Mouse (Mus musculus): ENCODE data around the gene Epb41l2. TPM values are rescaled to one million over a fixed set of nuclear protein-coding genes. Genes with fewer than 3 reads are reported as not detected.
A peak's percentile ranks its signal among the peaks of the same experiment; 100 is the strongest.

Gene Epb41l2
- polyA plus RNA-seq (2012; fragmentation: generic; extraction: Trizol) = 37.9 TPM
- long read RNA-seq, experiment 1, full-length matches to known transcripts = 7 of 22 reads
- long read RNA-seq, experiment 1, partial matches to known transcripts = 9 of 22 reads
- long read RNA-seq, experiment 1, other reads (novel, unspliced or antisense) = 6 of 22 reads
- long read RNA-seq, experiment 2, full-length matches to known transcripts = 141 of 211 reads
- long read RNA-seq, experiment 2, partial matches to known transcripts = 33 of 211 reads
- long read RNA-seq, experiment 2, other reads (novel, unspliced or antisense) = 37 of 211 reads

DNA sequence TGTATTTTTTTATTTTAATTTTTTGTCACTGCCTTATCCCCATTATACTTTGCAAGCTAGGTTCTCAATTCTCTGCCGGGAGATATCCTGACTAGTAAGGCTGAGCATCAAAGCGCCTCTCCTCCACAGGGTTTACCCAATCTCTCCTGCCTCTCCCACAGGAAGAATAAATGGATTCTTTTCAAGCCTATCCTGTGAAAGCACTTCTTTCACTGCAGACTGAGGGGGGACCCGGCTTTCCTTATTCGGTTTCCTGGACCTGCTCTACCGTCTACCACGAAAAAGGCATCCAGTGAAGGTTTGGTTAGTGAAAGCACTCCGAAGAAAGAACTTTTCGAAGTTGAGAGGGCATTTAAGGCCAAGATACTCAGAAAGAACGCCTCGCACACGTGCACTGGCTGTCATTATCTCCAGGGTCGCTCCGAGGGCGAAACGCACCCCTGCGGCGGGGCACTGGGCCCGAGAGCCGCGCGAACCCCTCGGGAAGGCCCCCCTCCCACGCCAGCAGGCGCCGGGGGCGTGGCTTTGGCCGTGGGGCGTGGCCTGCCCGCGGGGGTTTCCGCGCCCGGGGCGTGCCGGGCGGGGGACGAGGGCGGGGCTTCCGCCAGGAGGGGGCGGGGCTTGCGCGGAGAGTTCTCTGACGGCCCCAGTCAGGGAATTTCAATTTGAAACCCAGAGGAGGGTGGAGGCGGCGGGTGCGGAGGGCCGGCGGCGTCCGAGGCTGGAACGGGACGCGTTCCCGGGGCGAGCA is at the start of gene Epb41l2:
Gene Epb41l2 (plus strand): TSS at position 591 of the 751 bp plus-strand sequence.
- peaks cover 43% of the 10 kb centered on the region for H3K79me3 ChIP-seq (ENCODE audit: low read depth)
- peaks cover 46% of the 10 kb centered on the region for H3K79me2 ChIP-seq (ENCODE audit: control insufficient read depth, insufficient read depth)
- peak within 1 kb of the TSS; percentile 77 for H3ac ChIP-seq (ENCODE audit: control insufficient read depth, insufficient read length, low read depth)
- no peaks in the 10 kb centered on the region for H3K27me3 ChIP-seq (ENCODE audit: control insufficient read depth, insufficient read depth, insufficient read length)
- TF ChIP-seq MYOD1 (IDR thresholded peaks at IDR 0.05; ENCODE audit: control insufficient read depth, insufficient read length, low read depth) (no peak), USF1 (IDR thresholded peaks at IDR 0.05; ENCODE audit: low read depth) (peak; percentile 2)
- peaks cover 22% of the 10 kb centered on the region for H3K36me3 ChIP-seq (ENCODE audit: control insufficient read depth, insufficient read depth)
- H3K4me3 ChIP-seq (ENCODE audit: insufficient read depth, poor library complexity, severe bottlenecking) = peak within 1 kb of the TSS; percentile 86

DNA sequence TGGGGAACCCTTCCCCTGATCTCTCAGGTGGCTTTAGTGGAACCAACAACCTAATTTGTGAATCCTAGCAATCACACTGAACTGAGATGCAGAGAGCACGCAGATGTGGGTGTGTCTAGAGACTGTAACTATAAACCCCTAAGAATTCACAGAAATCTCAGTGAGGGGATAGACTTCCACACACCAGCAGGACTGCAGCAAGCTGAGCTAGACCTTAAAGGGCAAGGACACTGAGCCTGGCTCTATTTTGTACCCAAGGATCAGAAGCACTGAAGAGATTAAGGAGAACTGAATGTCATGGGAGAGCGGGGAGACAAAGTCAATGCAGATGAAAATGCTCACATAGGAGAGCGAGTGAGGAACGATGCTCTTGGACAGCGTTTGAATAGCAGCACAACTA is 49.6 kb upstream of the Epb41l2 start:
- Histone ChIP-seq H3K36me3 (ENCODE audit: control insufficient read depth, insufficient read depth) (no peaks in the 10 kb centered on the region), H3K79me3 (ENCODE audit: low read depth) (no peaks in the 10 kb centered on the region), H3K27me3 (ENCODE audit: control insufficient read depth, insufficient read depth, insufficient read length) (no peaks in the 10 kb centered on the region), H3K4me3 (ENCODE audit: insufficient read depth, poor library complexity, severe bottlenecking) (no peak overlapping the region), H3K79me2 (ENCODE audit: control insufficient read depth, insufficient read depth) (no peaks in the 10 kb centered on the region), H3ac (ENCODE audit: control insufficient read depth, insufficient read length, low read depth) (no peak overlapping the region)
- TF ChIP-seq USF1 (IDR thresholded peaks at IDR 0.05; ENCODE audit: low read depth) (no peak), MYOG (IDR thresholded peaks at IDR 0.05; ENCODE audit: control insufficient read depth, extremely low read depth, insufficient read length) (no peak), MAX (IDR thresholded peaks at IDR 0.05) (no peak), FOSL1 (IDR thresholded peaks at IDR 0.05; ENCODE audit: insufficient read depth, low read length, poor library complexity, severe bottlenecking) (no peak), CTCF (IDR thresholded peaks at IDR 0.05; ENCODE audit: control insufficient read depth, insufficient read depth, insufficient read length) (no peak), MYOD1 (IDR thresholded peaks at IDR 0.05; ENCODE audit: control insufficient read depth, insufficient read length, low read depth) (no peak), CEBPB (IDR thresholded peaks at IDR 0.05; ENCODE audit: low read depth) (no peak)

DNA sequence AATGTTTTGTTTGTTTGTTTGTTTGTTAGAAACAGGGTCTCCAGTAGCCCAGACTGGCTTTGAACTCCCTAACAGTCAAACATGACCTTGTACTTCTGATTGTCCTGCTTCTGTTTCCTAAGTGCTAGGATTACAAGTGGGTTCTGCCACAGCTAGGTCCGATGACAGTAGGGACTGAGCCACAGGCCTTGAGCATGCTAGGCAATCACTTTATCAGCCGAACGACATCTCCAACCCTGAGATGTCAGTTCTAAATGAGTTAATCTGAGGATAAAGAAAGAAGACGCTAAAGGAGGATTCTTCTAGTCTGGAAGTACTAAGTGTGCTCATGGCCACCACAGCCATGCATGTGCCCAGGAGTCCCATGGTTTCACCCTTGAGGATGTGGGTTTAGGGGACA is 48.9 kb upstream of the Epb41l2 start:
- H3K79me2 ChIP-seq (ENCODE audit: control insufficient read depth, insufficient read depth) = no peaks in the 10 kb centered on the region
- H3K79me3 ChIP-seq (ENCODE audit: low read depth) = no peaks in the 10 kb centered on the region
- TF ChIP-seq MAX (IDR thresholded peaks at IDR 0.05) (no peak), CEBPB (IDR thresholded peaks at IDR 0.05; ENCODE audit: low read depth) (no peak), MYOD1 (IDR thresholded peaks at IDR 0.05; ENCODE audit: control insufficient read depth, insufficient read length, low read depth) (no peak), FOSL1 (IDR thresholded peaks at IDR 0.05; ENCODE audit: insufficient read depth, low read length, poor library complexity, severe bottlenecking) (no peak), USF1 (IDR thresholded peaks at IDR 0.05; ENCODE audit: low read depth) (no peak), MYOG (IDR thresholded peaks at IDR 0.05; ENCODE audit: control insufficient read depth, extremely low read depth, insufficient read length) (no peak), CTCF (IDR thresholded peaks at IDR 0.05; ENCODE audit: control insufficient read depth, insufficient read depth, insufficient read length) (no peak)
- H3K27me3 ChIP-seq (ENCODE audit: control insufficient read depth, insufficient read depth, insufficient read length) = no peaks in the 10 kb centered on the region
- no peaks in the 10 kb centered on the region for H3K36me3 ChIP-seq (ENCODE audit: control insufficient read depth, insufficient read depth)
- H3ac ChIP-seq (ENCODE audit: control insufficient read depth, insufficient read length, low read depth) = no peak overlapping the region
- no peak overlapping the region for H3K4me3 ChIP-seq (ENCODE audit: insufficient read depth, poor library complexity, severe bottlenecking)

DNA sequence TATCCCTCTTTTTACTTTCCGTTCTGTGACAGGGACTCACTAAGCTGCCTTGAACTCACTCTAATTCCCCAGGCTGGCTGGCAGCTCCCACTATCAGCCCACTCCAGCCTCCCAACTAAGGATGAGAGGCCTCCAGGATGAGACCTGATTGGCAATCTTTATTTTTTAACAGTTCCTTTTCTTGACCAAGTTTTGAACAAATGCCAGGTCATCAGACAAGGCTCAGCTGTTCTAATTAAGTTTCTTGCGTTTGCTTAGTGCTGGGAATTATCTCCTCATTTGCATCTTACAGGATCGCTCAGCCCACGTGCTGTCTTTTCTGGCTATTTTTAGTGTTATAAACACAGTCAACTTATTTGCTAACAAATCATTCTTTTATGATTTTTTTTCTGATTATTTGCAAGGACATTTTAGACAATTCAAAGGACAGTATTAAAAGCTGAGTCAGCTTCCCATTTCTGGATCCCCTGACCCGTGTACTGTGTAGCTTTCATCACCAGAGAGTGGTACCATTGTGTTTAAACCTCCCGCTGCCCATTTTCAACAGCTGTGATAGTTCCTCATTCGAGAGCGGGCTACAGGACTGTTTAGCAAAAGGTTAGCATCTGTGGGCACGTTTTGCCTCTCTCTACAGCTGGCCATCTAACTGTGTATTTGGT is 47.9 kb upstream of the Epb41l2 start:
- Histone ChIP-seq H3K36me3 (ENCODE audit: control insufficient read depth, insufficient read depth) (no peaks in the 10 kb centered on the region), H3K79me3 (ENCODE audit: low read depth) (no peaks in the 10 kb centered on the region), H3ac (ENCODE audit: control insufficient read depth, insufficient read length, low read depth) (no peak overlapping the region), H3K27me3 (ENCODE audit: control insufficient read depth, insufficient read depth, insufficient read length) (no peaks in the 10 kb centered on the region), H3K79me2 (ENCODE audit: control insufficient read depth, insufficient read depth) (no peaks in the 10 kb centered on the region), H3K4me3 (ENCODE audit: insufficient read depth, poor library complexity, severe bottlenecking) (no peak overlapping the region)
- no peak for TF ChIP-seq CEBPB (IDR thresholded peaks at IDR 0.05; ENCODE audit: low read depth)
- no peak for TF ChIP-seq FOSL1 (IDR thresholded peaks at IDR 0.05; ENCODE audit: insufficient read depth, low read length, poor library complexity, severe bottlenecking)
- TF ChIP-seq USF1 (IDR thresholded peaks at IDR 0.05; ENCODE audit: low read depth) = no peak
- TF ChIP-seq MYOD1 (IDR thresholded peaks at IDR 0.05; ENCODE audit: control insufficient read depth, insufficient read length, low read depth) = no peak
- TF ChIP-seq MAX (IDR thresholded peaks at IDR 0.05) = no peak

DNA sequence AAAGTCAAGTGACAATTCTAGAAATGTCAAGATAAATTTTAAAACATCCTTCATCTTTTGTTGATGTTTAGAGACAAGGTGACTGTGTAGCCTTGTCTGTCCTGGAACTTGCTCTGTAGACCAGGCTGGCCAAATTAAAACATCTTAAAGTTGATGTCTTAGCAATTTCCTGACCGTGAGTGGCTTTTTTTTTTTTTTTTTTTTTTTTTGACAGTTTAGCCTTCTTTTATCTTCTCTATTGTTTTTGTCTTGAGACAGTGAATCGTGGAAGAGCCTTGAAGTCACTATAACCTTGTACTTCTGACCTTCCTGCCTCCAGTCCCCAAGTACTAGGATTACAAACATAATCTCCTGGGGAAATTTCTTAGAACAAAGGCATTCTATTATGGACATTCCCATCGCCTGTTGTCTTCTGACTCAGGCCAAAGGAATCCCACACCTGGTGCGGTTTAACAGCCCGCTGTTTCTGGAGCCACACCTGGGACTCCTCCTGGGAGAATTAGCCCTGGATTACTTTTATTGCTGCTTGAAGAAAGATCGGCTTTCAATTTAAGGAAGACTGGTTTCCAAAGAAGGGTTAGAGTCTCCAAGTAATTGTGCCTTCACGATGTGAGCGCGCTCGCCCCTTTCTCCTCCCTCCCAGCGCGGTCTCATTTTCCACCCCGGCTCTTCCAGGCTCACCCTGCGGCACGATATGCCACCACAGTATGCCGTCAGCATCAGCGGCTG is 45.6 kb upstream of the Epb41l2 start:
- Histone ChIP-seq H3K79me3 (ENCODE audit: low read depth) (no peaks in the 10 kb centered on the region), H3K27me3 (ENCODE audit: control insufficient read depth, insufficient read depth, insufficient read length) (no peaks in the 10 kb centered on the region), H3K79me2 (ENCODE audit: control insufficient read depth, insufficient read depth) (no peaks in the 10 kb centered on the region), H3K36me3 (ENCODE audit: control insufficient read depth, insufficient read depth) (no peaks in the 10 kb centered on the region), H3K4me3 (ENCODE audit: insufficient read depth, poor library complexity, severe bottlenecking) (no peak overlapping the region), H3ac (ENCODE audit: control insufficient read depth, insufficient read length, low read depth) (no peak overlapping the region)
- TF ChIP-seq USF1 (IDR thresholded peaks at IDR 0.05; ENCODE audit: low read depth) = no peak
- TF ChIP-seq MYOG (IDR thresholded peaks at IDR 0.05; ENCODE audit: control insufficient read depth, extremely low read depth, insufficient read length) = no peak
- peak; percentile 54 for TF ChIP-seq MYOD1 (IDR thresholded peaks at IDR 0.05; ENCODE audit: control insufficient read depth, insufficient read length, low read depth)
- no peak for TF ChIP-seq FOSL1 (IDR thresholded peaks at IDR 0.05; ENCODE audit: insufficient read depth, low read length, poor library complexity, severe bottlenecking)
- TF ChIP-seq CEBPB (IDR thresholded peaks at IDR 0.05; ENCODE audit: low read depth) = no peak
- TF ChIP-seq MAX (IDR thresholded peaks at IDR 0.05) = no peak
- TF ChIP-seq CTCF (IDR thresholded peaks at IDR 0.05; ENCODE audit: control insufficient read depth, insufficient read depth, insufficient read length) = no peak

All from C2C12 (cell line).